Mouse (Mus musculus) layer of hippocampus, adult 8-10 months (tissue): ENCODE results near the gene Cdc40. TPM values are rescaled to one million over a fixed set of nuclear protein-coding genes. Genes with fewer than 3 reads are reported as not detected.
"Not testable (repeated sequence)": the region's sequence is repeated elsewhere in the genome, so short reads cannot be mapped to it uniquely, and the experiment has no call there.

Source experiments
- DNase-seq, 2 experiments: peaks; one replicate each; pipeline ENCODE4 v3.0.0; 2022; ENCODE audit warnings: low spot score in 2 of 2
- total RNA-seq, 4 experiments: library from RNA; stranded (reverse); gene quantifications; 2 replicates each; pipeline ENCODE4 v1.2.4; 2022

Cdc40 gene
- total RNA-seq, 4 experiments from 2014 or later, result 50.4 to 61.9 (median 59.2) TPM

GRCm38 (mm10) chr10:40868081-40868480 lies 15.0 kb downstream of the Cdc40 start:
- DNase-seq, result no peak

- no peak for DNase-seq
These were observed 25.5 kb downstream of the Cdc40 start for GRCm38 (mm10) chr10:40857599-40857998.

- DNase-seq, result no peak
These were observed 26.4 kb downstream of the Cdc40 start for GRCm38 (mm10) chr10:40856703-40857102.

GRCm38 (mm10) chr10:40855616-40856015 lies 27.5 kb downstream of the Cdc40 start:
- DNase-seq, result no peak

- DNase-seq, result no peak
These were observed 32.0 kb downstream of the Cdc40 start for GRCm38 (mm10) chr10:40851138-40851537.

- no peak for DNase-seq
These were observed 32.5 kb downstream of the Cdc40 start for GRCm38 (mm10) chr10:40850644-40851043.

- no peak for DNase-seq
These were observed 35.8 kb downstream of the Cdc40 start for GRCm38 (mm10) chr10:40847176-40847874.

- DNase-seq, result no peak
These were observed 37.5 kb downstream of the Cdc40 start for GRCm38 (mm10) chr10:40845626-40846025.

- DNase-seq, result no peak
These were observed 38.6 kb downstream of the Cdc40 start for GRCm38 (mm10) chr10:40844546-40844945.

- no peak for DNase-seq
These were observed 39.3 kb downstream of the Cdc40 start for GRCm38 (mm10) chr10:40843841-40844240.

- no peak for DNase-seq
These were observed 43.0 kb downstream of the Cdc40 start for GRCm38 (mm10) chr10:40840086-40840485.

- no peak for DNase-seq
These were observed 51.8 kb downstream of the Cdc40 start for GRCm38 (mm10) chr10:40831267-40831666.

- DNase-seq, result no peak
These were observed 52.8 kb downstream of the Cdc40 start for GRCm38 (mm10) chr10:40830312-40830711.

GRCm38 (mm10) chr10:40827706-40828105 lies 55.4 kb downstream of the Cdc40 start:
- peak; percentile 49 to 53 for DNase-seq

GRCm38 (mm10) chr10:40825952-40826351 lies 57.2 kb downstream of the Cdc40 start:
- DNase-seq, result no peak

GRCm38 (mm10) chr10:40816471-40816870 lies 66.6 kb downstream of the Cdc40 start:
- DNase-seq, result no peak

- no peak for DNase-seq
These were observed 69.5 kb downstream of the Cdc40 start for GRCm38 (mm10) chr10:40813627-40814026.

- DNase-seq, result not testable (repeated sequence)
These were observed 73.7 kb downstream of the Cdc40 start for GRCm38 (mm10) chr10:40809411-40809910.

- DNase-seq, result no peak
These were observed 76.9 kb downstream of the Cdc40 start for GRCm38 (mm10) chr10:40806221-40806620.

- DNase-seq, result no peak
These were observed 77.9 kb downstream of the Cdc40 start for GRCm38 (mm10) chr10:40805221-40805620.

GRCm38 (mm10) chr10:40792115-40792514 lies 91.0 kb downstream of the Cdc40 start:
- DNase-seq, result no peak

- DNase-seq, result no peak
These were observed 92.7 kb downstream of the Cdc40 start for GRCm38 (mm10) chr10:40790406-40790805.
